Mouse (Mus musculus) A20 (cell line): ENCODE measurements around the gene Ero1l.

Experiments used
- DNase-seq: peaks from one replicate; pipeline ENCODE4 v3.0.0-alpha.2; 2011; ENCODE audit warnings: low read depth, low spot score

Gene Ero1l

GRCm38 (mm10) chr14:45305852-45306251, 12.7 kb downstream of the Ero1l start:
- DNase-seq, result no peak

GRCm38 (mm10) chr14:45304389-45304788, 14.2 kb downstream of the Ero1l start:
- DNase-seq, result no peak

GRCm38 (mm10) chr14:45303939-45304338, 14.6 kb downstream of the Ero1l start:
- no peak for DNase-seq

GRCm38 (mm10) chr14:45291608-45292007, 27.0 kb downstream of the Ero1l start:
- DNase-seq, result no peak

GRCm38 (mm10) chr14:45282066-45282465, 36.5 kb downstream of the Ero1l start:
- no peak for DNase-seq

GRCm38 (mm10) chr14:45275816-45276215, 42.8 kb downstream of the Ero1l start:
- no peak for DNase-seq

GRCm38 (mm10) chr14:45263831-45264592, 54.6 kb downstream of the Ero1l start:
- DNase-seq, result no peak

- no peak for DNase-seq
These were observed 67.0 kb downstream of the Ero1l start for GRCm38 (mm10) chr14:45251548-45252076.

- peak; percentile 50 for DNase-seq
These were observed 77.0 kb downstream of the Ero1l start for GRCm38 (mm10) chr14:45241613-45242012.

GRCm38 (mm10) chr14:45239042-45239441, 79.5 kb downstream of the Ero1l start:
- DNase-seq, result no peak
